Mouse (Mus musculus): ENCODE data around the gene Ms4a1.

GRCm38 (mm10) chr19:11283773-11284172 is 17.7 kb upstream of the Ms4a1 start, which contains the start of gene Ms4a5:
- TF ChIP-seq CTCF (IDR thresholded peaks at IDR 0.05; ENCODE audit: low read depth, low read length) (no peak), GATA1 (IDR thresholded peaks at IDR 0.05; ENCODE audit: borderline replicate concordance, low read length) (no peak)

Measured in G1E (cell line).